Mouse (Mus musculus) heart, adult 2 months (tissue): ENCODE data around the gene Exosc1. TPM values are rescaled to one million over a fixed set of nuclear protein-coding genes. Genes with fewer than 3 reads are reported as not detected.
"Not testable (repeated sequence)": the region's sequence is repeated elsewhere in the genome, so short reads cannot be mapped to it uniquely, and the experiment has no call there.

Experiments used
- DNase-seq, 2 experiments: peaks; one replicate each; pipeline ENCODE4 v3.0.0; 2021
- H3K27ac ChIP-seq: fragments of 200-600 bp; 2 replicates; pipeline ENCODE4 v1.8.1; 2022
- H3K27me3 ChIP-seq: fragments of 200-500 bp; 2 replicates; pipeline ENCODE4 v1.6.1; 2012; ENCODE audit warnings: mild to moderate bottlenecking, low read length, inconsistent platforms, mixed read lengths; ENCODE audit not compliant: control insufficient read depth, insufficient read depth
- H3K36me3 ChIP-seq: fragments of 200-500 bp; 2 replicates; pipeline ENCODE4 v1.6.1; 2012; ENCODE audit warnings: low read length, inconsistent platforms; ENCODE audit not compliant: control insufficient read depth, insufficient read depth
- H3K4me1 ChIP-seq: fragments of 200-500 bp; 2 replicates; pipeline ENCODE4 v1.6.1; 2011; ENCODE audit warnings: low read length; ENCODE audit not compliant: control insufficient read depth, insufficient read depth
- H3K4me3 ChIP-seq: fragments of 200-600 bp; 2 replicates; pipeline ENCODE4 v1.8.1; 2022
- H3K79me2 ChIP-seq: fragments of 200-500 bp; replicated peaks from 2 replicates; pipeline ENCODE4 v1.6.1; 2012; ENCODE audit warnings: mild to moderate bottlenecking, inconsistent platforms, low read length, moderate library complexity, mixed read lengths; ENCODE audit not compliant: control insufficient read depth, insufficient read depth
- H3K9ac ChIP-seq: fragments of 200-500 bp; 2 replicates; pipeline ENCODE4 v1.6.1; 2012; ENCODE audit warnings: low read depth, mild to moderate bottlenecking, control low read depth, inconsistent platforms, low read length, mixed read lengths
- CTCF ChIP-seq: fragments of 200-600 bp; IDR thresholded peaks from 2 replicates; pipeline ENCODE4 v1.8.1; 2022; ENCODE audit warnings: antibody characterized with exemption, mild to moderate bottlenecking, moderate library complexity
- EP300 ChIP-seq: fragments of 200-500 bp; IDR thresholded peaks from 2 replicates; pipeline ENCODE4 v1.6.1; 2011; ENCODE audit warnings: low read depth, low read length, control low read depth; ENCODE audit not compliant: insufficient read depth
- POLR2A ChIP-seq: fragments of 200-500 bp; IDR thresholded peaks from 2 replicates; pipeline ENCODE4 v1.6.1; 2011; ENCODE audit warnings: mild to moderate bottlenecking, low read depth, low read length, control low read depth; ENCODE audit not compliant: insufficient read depth
- WGBS: fragments of 180-500 bp; shearing (Covaris S2); methylation state at CpG from one replicate; pipeline ENCODE4 v1.1.7; 2018; 5-methylcytosine and 5-hydroxymethylcytosine counted together
- intact Hi-C: fragments of 180-260 bp; cut with DNase I; formaldehyde crosslinking; loops from one replicate; pipeline ENCODE4 v1.15.1; 2025
- polyA plus RNA-seq: library from polyadenylated mRNA; depleted of rRNA; stranded (reverse); fragments of >200 nt; gene quantifications from 2 replicates; pipeline ENCODE4 v1.2.3, GENCODE M21; 2012
- total RNA-seq, 2 experiments: library from RNA; stranded (reverse); gene quantifications; 2 replicates each; pipeline ENCODE4 v1.2.3; 2021

Gene Exosc1
- total and polyA plus RNA-seq, 3 experiments: 9.8 to 13.9 (median 13.2) TPM

DNA sequence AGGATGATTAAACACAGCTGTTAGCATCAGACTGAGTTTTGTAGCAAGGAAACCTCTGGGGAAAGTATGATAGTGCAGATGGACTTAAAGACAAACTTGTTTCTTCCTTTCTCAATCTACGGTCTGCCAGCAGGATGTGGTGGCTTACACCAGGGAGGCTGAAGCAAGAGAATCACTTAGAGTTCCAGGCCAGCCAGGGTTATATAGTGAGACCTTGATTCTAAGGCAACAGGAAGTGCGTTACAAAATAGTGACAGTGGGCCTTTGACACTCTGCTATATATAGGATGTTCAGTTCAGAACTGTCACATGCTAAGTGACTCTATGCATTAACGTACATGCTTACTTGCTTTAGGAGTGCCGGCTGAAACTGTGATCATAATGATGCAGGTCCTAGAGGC, 16.4 kb downstream of the Exosc1 start:
- Histone ChIP-seq H3K4me3 (no peak overlapping the region), H3K4me1 (peaks cover 10% of the 10 kb centered on the region), H3K79me2 (0 out of 2 replicates have a peak, but pooled peaks cover 3% of the 10 kb centered on the region), H3K27ac (no peak overlapping the region), H3K9ac (no peak overlapping the region), H3K36me3 (peaks cover 23% of the 10 kb centered on the region), H3K27me3 (no peaks in the 10 kb centered on the region)
- 62% methylated on average over 4 of the region's 4 CpGs for WGBS
- TF ChIP-seq CTCF (no peak), POLR2A (no peak), EP300 (no peak)
- intact Hi-C loops: no loop called here
- no peak for DNase-seq

DNA sequence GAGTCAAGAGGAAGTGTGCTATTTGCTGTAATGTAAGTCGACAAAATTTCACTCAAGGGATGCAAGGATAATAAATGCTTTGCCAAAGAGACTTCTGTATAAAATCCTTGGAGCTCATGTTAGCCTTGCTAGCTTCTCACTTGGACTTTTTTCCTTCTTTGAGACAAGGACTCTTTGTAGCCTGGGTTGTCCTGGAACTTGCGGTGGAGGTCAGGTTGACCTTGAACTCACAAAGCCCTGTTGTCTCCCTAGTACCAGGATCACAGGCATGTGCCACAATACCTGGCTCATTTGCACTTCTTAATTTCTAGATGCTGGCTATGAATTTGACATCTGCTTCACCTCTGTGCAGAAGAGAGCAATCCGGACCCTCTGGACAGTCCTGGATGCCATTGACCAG, 17.9 kb downstream of the Exosc1 start:
- Histone ChIP-seq H3K27me3 (no peaks in the 10 kb centered on the region), H3K27ac (no peak overlapping the region), H3K4me1 (peaks cover 10% of the 10 kb centered on the region), H3K36me3 (peaks cover 23% of the 10 kb centered on the region), H3K9ac (no peak overlapping the region), H3K79me2 (0 out of 2 replicates have a peak, but pooled peaks cover 3% of the 10 kb centered on the region), H3K4me3 (no peak overlapping the region)
- DNase-seq: no peak
- WGBS: 62% methylated on average over 3 of the region's 3 CpGs
- intact Hi-C loops: no loop called here
- TF ChIP-seq CTCF: no peak

DNA sequence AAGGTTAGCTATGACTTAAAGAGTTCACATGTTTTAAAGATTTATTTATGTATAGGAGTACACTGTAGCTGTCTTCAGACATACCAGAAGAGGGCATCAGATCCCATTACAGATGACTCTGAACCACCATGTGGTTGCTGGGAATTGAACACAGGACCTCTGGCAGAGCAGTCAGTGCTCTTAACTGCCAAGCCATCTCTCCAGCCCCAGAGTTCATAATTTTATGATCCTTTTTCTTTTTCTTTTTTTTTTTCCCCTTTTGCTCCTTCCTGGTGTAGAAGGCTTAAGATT, 18.7 kb downstream of the Exosc1 start:
- H3K4me1 ChIP-seq: peaks cover 10% of the 10 kb centered on the region
- not testable (repeated sequence) for H3K4me3 ChIP-seq, DNase-seq, H3K27ac ChIP-seq, H3K9ac ChIP-seq, H3K79me2 ChIP-seq, H3K27me3 ChIP-seq
- TF ChIP-seq CTCF: peak; percentile 32
- intact Hi-C loops: loop anchor here (5.0 kb wide), 3 partner anchors 67 to 178 kb away; partner anchors contain the start of genes Frat2 and Pi4k2a
- peaks cover 23% of the 10 kb centered on the region for H3K36me3 ChIP-seq

DNA sequence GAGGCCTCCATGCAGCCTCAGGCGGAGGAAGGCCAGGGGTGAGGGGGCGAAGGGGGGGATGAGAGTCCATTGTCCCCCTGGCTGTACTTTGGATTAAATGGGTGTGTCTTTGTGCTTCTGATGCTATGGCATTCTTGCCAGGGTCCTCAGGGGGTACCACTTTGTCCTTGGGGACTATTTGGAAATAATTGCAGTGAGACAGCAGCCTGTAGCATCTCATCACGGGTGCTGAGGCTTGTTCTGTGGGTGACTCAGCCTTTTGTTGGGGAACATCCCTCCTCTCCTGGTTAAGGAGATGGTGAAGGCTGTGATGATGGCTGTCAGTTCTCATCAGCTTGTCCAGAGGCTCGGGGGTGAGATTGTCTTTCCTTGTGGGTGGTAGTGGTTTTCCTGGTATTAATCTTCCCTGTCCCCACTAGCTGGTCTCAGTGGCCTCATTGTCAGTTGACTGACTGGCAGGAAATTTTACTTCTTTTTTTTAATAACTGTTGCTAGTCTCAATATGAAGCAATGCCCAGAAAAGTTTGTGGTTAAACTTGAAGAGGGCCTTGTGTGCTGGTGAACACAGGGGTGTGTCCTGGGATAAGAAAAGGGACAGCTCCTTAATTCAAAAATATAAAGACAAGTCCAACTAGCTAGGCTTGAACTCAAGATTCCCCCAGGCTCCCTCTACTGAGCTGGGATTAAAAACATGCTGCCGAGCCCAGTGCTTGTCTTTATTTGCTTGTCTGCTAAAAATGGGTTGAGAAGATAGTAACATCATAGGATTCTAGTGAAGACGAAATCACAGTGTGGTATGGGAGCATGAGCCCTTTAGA, 19.2 kb downstream of the Exosc1 start:
- no peak for DNase-seq
- Histone ChIP-seq H3K4me3 (no peak overlapping the region; the same call in 1 of the 2 replicates), H3K36me3 (peaks cover 23% of the 10 kb centered on the region), H3K27me3 (no peaks in the 10 kb centered on the region), H3K27ac (no peak overlapping the region), H3K9ac (no peak overlapping the region), H3K79me2 (0 out of 2 replicates have a peak, but pooled peaks cover 3% of the 10 kb centered on the region), H3K4me1 (peaks cover 10% of the 10 kb centered on the region)
- TF ChIP-seq CTCF (no peak), POLR2A (no peak), EP300 (no peak)
- WGBS: 40% methylated on average over 6 of the region's 6 CpGs
- intact Hi-C loops: loop anchor here (2.0 to 5.0 kb wide), 4 partner anchors 19 to 178 kb away; partner anchors contain the start of genes Exosc1, Frat2, Pi4k2a and Zdhhc16

DNA sequence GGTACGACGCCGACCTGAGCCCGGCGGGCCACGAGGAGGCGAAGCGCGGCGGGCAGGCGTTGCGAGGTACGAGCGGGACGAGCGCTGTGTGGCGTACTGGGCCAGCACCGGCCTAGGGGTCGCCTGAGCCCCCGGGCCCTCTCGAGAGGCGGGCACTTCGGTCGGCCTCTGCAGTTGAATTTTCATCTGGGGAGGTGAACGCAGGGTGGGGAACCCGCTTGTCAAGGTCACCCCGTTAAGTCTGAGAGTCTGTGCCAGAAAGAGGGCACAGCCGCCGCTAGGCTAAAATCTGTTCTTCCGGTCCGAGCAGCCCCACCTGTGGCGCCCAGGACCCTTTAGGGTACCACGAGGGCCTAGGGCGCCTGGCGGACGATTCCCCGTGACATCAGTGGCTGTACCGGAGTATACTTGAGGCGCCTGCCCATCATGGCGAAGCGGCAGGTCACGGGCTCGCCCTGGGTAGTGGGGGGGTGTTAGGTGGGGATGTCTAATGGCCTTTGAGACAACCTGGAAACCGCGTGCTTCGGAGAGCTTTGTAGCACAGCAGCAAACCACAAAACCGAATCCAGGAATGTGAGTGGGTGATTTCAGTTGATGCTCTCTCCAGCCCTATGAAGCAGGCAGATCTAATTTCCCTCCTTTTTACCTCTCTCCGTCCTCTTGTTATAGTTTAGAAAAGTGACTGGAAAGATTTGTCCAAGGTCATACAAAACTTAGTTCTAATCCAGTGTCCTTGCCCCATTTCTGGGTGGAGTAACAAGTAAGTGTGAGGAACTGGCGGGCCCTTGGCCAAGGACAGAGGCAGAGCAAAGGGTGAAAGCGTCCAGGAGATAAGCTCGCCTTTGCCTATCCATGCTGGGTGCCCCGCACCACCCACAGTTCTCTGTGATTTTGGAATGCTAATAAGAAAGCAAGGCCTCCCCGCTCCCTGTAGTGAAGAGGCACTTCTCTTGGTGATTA, 20.8 kb downstream of the Exosc1 start:
- TF ChIP-seq EP300: no peak
- no peak for TF ChIP-seq CTCF
- TF ChIP-seq POLR2A: no peak; the same call in 1 of the 2 replicates
- peak; percentile 60 to 67 for DNase-seq
- Histone ChIP-seq H3K27ac (peak overlapping the region; percentile 98), H3K79me2 (0 out of 2 replicates have a peak, but pooled peaks cover 3% of the 10 kb centered on the region), H3K4me1 (peaks cover 10% of the 10 kb centered on the region), H3K9ac (peak overlapping the region; percentile 81), H3K36me3 (peaks cover 23% of the 10 kb centered on the region), H3K4me3 (peak overlapping the region; percentile 71), H3K27me3 (no peaks in the 10 kb centered on the region)
- intact Hi-C loops: loop anchor here (2.0 to 5.0 kb wide), 4 partner anchors 20 to 180 kb away; partner anchors contain the start of genes Exosc1, Frat2, Pi4k2a and Zdhhc16
- 1% methylated on average over 53 of the region's 53 CpGs for WGBS
